Mouse (Mus musculus) lung, adult 2 months (tissue): Measurements from ENCODE around the gene Arhgef28.

Experiments used
- CTCF ChIP-seq: fragments of 200-500 bp; IDR thresholded peaks from 2 replicates; pipeline ENCODE4 v1.5.1; 2011; ENCODE audit warnings: mild to moderate bottlenecking, low read length, control low read depth; ENCODE audit not compliant: insufficient read depth
- POLR2A ChIP-seq: fragments of 200-500 bp; IDR thresholded peaks from 2 replicates; pipeline ENCODE4 v1.6.1; 2011; ENCODE audit warnings: low read depth, mild to moderate bottlenecking, control low read depth, low read length, borderline replicate concordance; ENCODE audit errors: extremely low read depth

GRCm38 (mm10) chr13:98121124-98121470 is 85.1 kb downstream of the Arhgef28 start:
- no peak for TF ChIP-seq CTCF
- no peak for TF ChIP-seq POLR2A
